Mouse (Mus musculus) cerebellum, adult 11 months (tissue): ENCODE measurements around the gene Fam102b.
A peak's percentile ranks its signal among the peaks of the same experiment; 100 is the strongest.

Source experiments
- DNase-seq: peaks from one replicate; pipeline ENCODE4 v3.0.0; 2022

The Fam102b gene

GRCm38 (mm10) chr3:109027515-109027987 lies at the start of gene Fam102b:
TSS of gene Fam102b (minus strand) at chr3:109027607.
- peak; percentile 82 for DNase-seq

GRCm38 (mm10) chr3:109062989-109063388 lies 35.6 kb upstream of the Fam102b start:
- peak; percentile 21 for DNase-seq

- no peak for DNase-seq
Observed at GRCm38 (mm10) chr3:109062391-109062790, 35.0 kb upstream of the Fam102b start.

- DNase-seq: no peak
Observed at GRCm38 (mm10) chr3:109059903-109060302, 32.5 kb upstream of the Fam102b start.

- DNase-seq: no peak
Observed at GRCm38 (mm10) chr3:109051946-109052331, 24.5 kb upstream of the Fam102b start.

- DNase-seq: no peak
Observed at GRCm38 (mm10) chr3:109051056-109051945, 23.9 kb upstream of the Fam102b start.

- DNase-seq: no peak
Observed at GRCm38 (mm10) chr3:109047707-109048283, 20.4 kb upstream of the Fam102b start.

- DNase-seq: no peak
Observed at GRCm38 (mm10) chr3:109046428-109046827, 19.0 kb upstream of the Fam102b start.

GRCm38 (mm10) chr3:109043395-109043794 lies 16.0 kb upstream of the Fam102b start:
- no peak for DNase-seq

- no peak for DNase-seq
Observed at GRCm38 (mm10) chr3:109040908-109041307, 13.5 kb upstream of the Fam102b start.

- DNase-seq: no peak
Observed at GRCm38 (mm10) chr3:109034411-109034810, 7.0 kb upstream of the Fam102b start.

- no peak for DNase-seq
Observed at GRCm38 (mm10) chr3:109032306-109032705, 4.9 kb upstream of the Fam102b start.

- DNase-seq: no peak
Observed at GRCm38 (mm10) chr3:109031626-109032025, 4.2 kb upstream of the Fam102b start.

GRCm38 (mm10) chr3:109030817-109031216 lies 3.4 kb upstream of the Fam102b start:
- DNase-seq: no peak

GRCm38 (mm10) chr3:109029661-109030060 lies 2.3 kb upstream of the Fam102b start:
- DNase-seq: no peak

- peak; percentile 29 for DNase-seq
Observed at GRCm38 (mm10) chr3:109026991-109027470, 376 bp downstream of the Fam102b start.

- DNase-seq: no peak
Observed at GRCm38 (mm10) chr3:109026462-109026990, 881 bp downstream of the Fam102b start.

- DNase-seq: peak; percentile 54
Observed at GRCm38 (mm10) chr3:109025579-109025978, 1.8 kb downstream of the Fam102b start.

GRCm38 (mm10) chr3:109023066-109023465 lies 4.3 kb downstream of the Fam102b start:
- DNase-seq: no peak

GRCm38 (mm10) chr3:109021720-109022516 lies 5.5 kb downstream of the Fam102b start:
- no peak for DNase-seq

- no peak for DNase-seq
Observed at GRCm38 (mm10) chr3:109018336-109018735, 9.1 kb downstream of the Fam102b start.

- DNase-seq: no peak
Observed at GRCm38 (mm10) chr3:109012595-109012994, 14.8 kb downstream of the Fam102b start.
